Mouse (Mus musculus) MEL-GATA-1-ER (cell line): ENCODE data around the gene Rab4b.

Experiments
- DNase-seq: peaks from one replicate; pipeline ENCODE4 v3.0.0-alpha.2; 2012; ENCODE audit warnings: low read depth; ENCODE audit errors: extremely low read depth

Rab4b gene

GRCm38 (mm10) chr7:27178324-27179216 is at the start of gene Rab4b:
Gene Rab4b (minus strand): TSS chr7:27178896.
- peak; percentile 97 for DNase-seq

GRCm38 (mm10) chr7:27228281-27228821 is 49.7 kb upstream of the Rab4b start, which contains the start of gene Itpkc:
Gene Itpkc (minus strand): TSS chr7:27228661.
- DNase-seq, result peak; percentile 91

GRCm38 (mm10) chr7:27227676-27228075 is 49.0 kb upstream of the Rab4b start:
- DNase-seq, result no peak

- DNase-seq, result no peak
These were observed 48.6 kb upstream of the Rab4b start for GRCm38 (mm10) chr7:27227276-27227675.

GRCm38 (mm10) chr7:27224877-27225575 is 46.3 kb upstream of the Rab4b start:
- DNase-seq, result no peak

GRCm38 (mm10) chr7:27222538-27222937 is 43.8 kb upstream of the Rab4b start:
- peak; percentile 18 for DNase-seq

GRCm38 (mm10) chr7:27221939-27222338 is 43.2 kb upstream of the Rab4b start:
- DNase-seq, result no peak

GRCm38 (mm10) chr7:27219937-27220336 is 41.2 kb upstream of the Rab4b start:
- no peak for DNase-seq

GRCm38 (mm10) chr7:27218586-27218985 is 39.9 kb upstream of the Rab4b start:
- DNase-seq, result no peak

GRCm38 (mm10) chr7:27212626-27213025 is 33.9 kb upstream of the Rab4b start:
- no peak for DNase-seq

GRCm38 (mm10) chr7:27203730-27204449 is 25.2 kb upstream of the Rab4b start:
- no peak for DNase-seq

GRCm38 (mm10) chr7:27198779-27199178 is 20.1 kb upstream of the Rab4b start:
- DNase-seq, result no peak

- no peak for DNase-seq
These were observed 19.7 kb upstream of the Rab4b start for GRCm38 (mm10) chr7:27198355-27198754.

- no peak for DNase-seq
These were observed 18.9 kb upstream of the Rab4b start for GRCm38 (mm10) chr7:27197634-27198033.

- no peak for DNase-seq
These were observed 18.4 kb upstream of the Rab4b start for GRCm38 (mm10) chr7:27197136-27197535.

GRCm38 (mm10) chr7:27195681-27196611 is 17.2 kb upstream of the Rab4b start, which contains the start of the genes BC024978 and Snrpa:
Gene BC024978 (plus strand): TSS chr7:27195781.
Gene Snrpa (minus strand): TSS chr7:27196271.
- peak; percentile 100 for DNase-seq

GRCm38 (mm10) chr7:27193731-27194130 is 15.0 kb upstream of the Rab4b start:
- no peak for DNase-seq

- DNase-seq, result no peak
These were observed 13.7 kb upstream of the Rab4b start for GRCm38 (mm10) chr7:27192434-27192833.

GRCm38 (mm10) chr7:27189271-27189931 is 10.7 kb upstream of the Rab4b start:
- no peak for DNase-seq

- DNase-seq, result no peak
These were observed 7.3 kb upstream of the Rab4b start for GRCm38 (mm10) chr7:27185986-27186385.
